Mouse (Mus musculus) hindbrain, embryonic 13.5 days (tissue): ENCODE measurements around the gene Nr5a2. TPM values are rescaled to one million over a fixed set of nuclear protein-coding genes. Genes with fewer than 3 reads are reported as not detected.

Source experiments
- ATAC-seq: fragments of 200-750 bp; cut with Nextera tagmentation; 2 replicates; pipeline ENCODE4 v1.8.0; 2017; ENCODE audit warnings: moderate TSS enrichment; ENCODE audit not compliant: low FRiP score
- H3K27ac ChIP-seq: fragments of 300-500 bp; sonication (generic); 2 replicates; pipeline ENCODE4 v1.5.1; 2015; ENCODE audit warnings: inconsistent platforms, mild to moderate bottlenecking, moderate library complexity
- H3K27me3 ChIP-seq: fragments of 300-500 bp; sonication (generic); 2 replicates; pipeline ENCODE4 v1.6.1; 2015; ENCODE audit warnings: mild to moderate bottlenecking, inconsistent platforms
- H3K36me3 ChIP-seq: fragments of 300-500 bp; sonication (generic); 2 replicates; pipeline ENCODE4 v1.6.1; 2015; ENCODE audit warnings: mild to moderate bottlenecking, inconsistent platforms
- H3K4me1 ChIP-seq: fragments of 300-500 bp; sonication (generic); replicated peaks from 2 replicates; pipeline ENCODE4 v1.6.1; 2015; ENCODE audit warnings: inconsistent platforms
- H3K4me2 ChIP-seq: fragments of 300-500 bp; sonication (generic); 2 replicates; pipeline ENCODE4 v1.6.1; 2015; ENCODE audit warnings: inconsistent platforms, mild to moderate bottlenecking, moderate library complexity
- H3K4me3 ChIP-seq: fragments of 300-500 bp; sonication (generic); 2 replicates; pipeline ENCODE4 v1.5.1; 2015; ENCODE audit warnings: mild to moderate bottlenecking, inconsistent platforms
- H3K9ac ChIP-seq: fragments of 300-500 bp; sonication (generic); 2 replicates; pipeline ENCODE4 v1.6.1; 2015; ENCODE audit warnings: mild to moderate bottlenecking, inconsistent platforms
- H3K9me3 ChIP-seq: fragments of 300-500 bp; sonication (generic); 2 replicates; pipeline ENCODE4 v1.6.1; 2016; ENCODE audit warnings: inconsistent platforms
- WGBS: fragments of 180-500 bp; shearing (Covaris S2); methylation state at CpG from one replicate; pipeline ENCODE4 v1.1.7; 2015; 5-methylcytosine and 5-hydroxymethylcytosine counted together
- polyA plus RNA-seq: library from polyadenylated mRNA; unstranded; fragments of >200 nt; fragmentation: Nextera tagmentation; extraction: Ambion mirVana; gene quantifications from 2 replicates; pipeline ENCODE4 v1.2.1, GENCODE M21; 2015

Gene Nr5a2
- polyA plus RNA-seq, 1 experiment from 2014 or later: 0.64 TPM

DNA sequence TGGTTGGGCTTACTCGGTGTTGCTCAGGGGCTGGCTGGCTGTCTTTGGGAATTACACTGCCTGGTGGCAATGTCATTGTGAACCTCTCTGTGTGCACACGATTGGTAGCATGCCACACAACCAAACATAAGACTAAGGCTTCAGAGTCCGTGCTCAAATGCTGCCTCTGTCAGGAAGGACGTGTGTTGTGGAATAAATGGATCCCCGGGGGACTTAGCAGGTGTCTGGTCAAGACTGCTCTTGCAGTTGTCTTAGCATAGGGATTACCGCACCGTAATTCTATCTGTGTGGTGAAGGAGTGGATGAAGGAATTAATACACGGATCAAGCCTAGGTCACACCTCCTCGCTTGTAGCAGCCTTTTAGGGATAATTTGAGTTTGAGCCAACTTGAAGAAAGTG lies 32.8 kb downstream of the Nr5a2 start:
- H3K27me3 ChIP-seq: 0 out of 2 replicates have a peak, but pooled peaks cover 4% of the 10 kb centered on the region
- ATAC-seq: no peak
- no peak overlapping the region for H3K4me3 ChIP-seq
- H3K4me2 ChIP-seq: no peak overlapping the region
- H3K36me3 ChIP-seq: no peaks in the 10 kb centered on the region
- WGBS: 67% methylated on average over 9 of the region's 9 CpGs
- H3K9ac ChIP-seq: no peak overlapping the region
- H3K9me3 ChIP-seq: no peaks in the 10 kb centered on the region
- no peaks in the 10 kb centered on the region for H3K4me1 ChIP-seq
- no peak overlapping the region for H3K27ac ChIP-seq

DNA sequence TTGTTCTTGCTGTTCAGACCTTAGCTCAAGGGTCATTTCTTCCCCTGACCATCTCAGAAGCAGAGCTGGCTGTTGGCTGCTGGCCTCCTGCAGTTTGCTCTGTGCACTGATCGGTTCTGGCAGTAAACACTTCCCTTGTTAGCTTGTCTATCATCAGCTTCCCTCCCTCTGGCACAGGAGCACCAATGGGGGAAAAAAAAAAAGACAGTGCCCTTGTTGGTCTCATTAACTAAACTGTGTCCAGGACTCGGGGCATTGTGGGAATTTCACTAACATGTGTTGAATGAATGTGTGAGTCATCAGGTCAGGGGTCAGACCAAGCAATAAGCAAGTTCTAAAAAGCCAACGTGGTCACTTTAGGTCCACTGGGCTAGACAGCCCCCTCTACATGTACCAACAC lies 34.2 kb downstream of the Nr5a2 start:
- 10% methylated on average over 3 of the region's 3 CpGs for WGBS
- no peak overlapping the region for H3K4me3 ChIP-seq
- no peak for ATAC-seq

DNA sequence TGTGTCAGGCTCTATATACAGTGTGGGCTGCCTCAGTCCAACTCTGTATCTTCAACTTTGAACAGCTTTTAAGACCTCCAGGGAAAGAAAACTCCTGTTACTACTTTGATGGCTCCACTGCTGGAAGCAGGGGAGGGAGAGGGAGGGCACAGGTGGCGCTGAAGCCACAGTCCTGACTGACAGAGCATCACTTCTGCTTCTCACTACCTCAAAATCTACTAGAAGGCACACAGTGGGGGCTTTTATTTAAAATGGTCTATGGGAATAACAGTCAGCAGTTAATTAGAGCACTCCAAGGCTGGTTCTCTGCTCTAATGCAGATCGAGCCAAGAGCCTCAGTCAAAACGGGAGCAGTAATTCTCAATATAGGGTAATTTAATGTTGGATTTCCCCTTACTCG lies 40.2 kb downstream of the Nr5a2 start:
- Histone ChIP-seq H3K4me1 (no peaks in the 10 kb centered on the region), H3K9ac (no peak overlapping the region), H3K9me3 (no peaks in the 10 kb centered on the region), H3K27ac (no peak overlapping the region), H3K4me3 (no peak overlapping the region), H3K36me3 (no peaks in the 10 kb centered on the region), H3K4me2 (no peak overlapping the region), H3K27me3 (no peaks in the 10 kb centered on the region)
- no peak for ATAC-seq
- WGBS: 93% methylated on average over 4 of the region's 4 CpGs

More for the DNA sequence above, 34.2 kb downstream of the Nr5a2 start:
- Histone ChIP-seq H3K27ac (no peak overlapping the region), H3K36me3 (no peaks in the 10 kb centered on the region), H3K4me2 (no peak overlapping the region), H3K9ac (no peak overlapping the region), H3K9me3 (no peaks in the 10 kb centered on the region), H3K4me1 (no peaks in the 10 kb centered on the region), H3K27me3 (no peaks in the 10 kb centered on the region)

DNA sequence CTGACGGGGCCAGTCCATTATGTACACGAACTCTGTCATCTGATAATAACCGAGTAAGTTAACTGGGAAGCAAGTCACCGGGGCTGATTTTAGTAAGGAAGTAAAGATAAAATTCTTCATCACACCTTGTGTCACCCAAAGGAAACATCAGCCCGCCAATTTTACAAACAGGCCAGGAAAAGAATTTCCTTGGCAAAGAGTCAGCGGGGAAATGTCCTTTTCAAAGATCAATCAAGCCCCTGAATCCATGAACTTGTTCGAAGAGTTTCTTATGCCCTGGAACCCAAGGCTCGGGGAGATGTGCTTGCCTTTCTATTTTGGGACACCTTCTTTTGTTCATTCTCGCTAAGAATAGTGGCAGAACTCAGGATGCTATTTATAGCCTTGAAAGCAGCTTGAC lies 41.5 kb downstream of the Nr5a2 start:
- H3K4me3 ChIP-seq: no peak overlapping the region
- H3K27ac ChIP-seq: no peak overlapping the region
- no peaks in the 10 kb centered on the region for H3K9me3 ChIP-seq
- H3K36me3 ChIP-seq: no peaks in the 10 kb centered on the region
- no peaks in the 10 kb centered on the region for H3K4me1 ChIP-seq
- no peak for ATAC-seq
- H3K4me2 ChIP-seq: no peak overlapping the region
- peaks cover 3% of the 10 kb centered on the region; the same call in 1 of the 2 replicates for H3K27me3 ChIP-seq
- WGBS: 74% methylated on average over 9 of the region's 9 CpGs
- H3K9ac ChIP-seq: no peak overlapping the region

DNA sequence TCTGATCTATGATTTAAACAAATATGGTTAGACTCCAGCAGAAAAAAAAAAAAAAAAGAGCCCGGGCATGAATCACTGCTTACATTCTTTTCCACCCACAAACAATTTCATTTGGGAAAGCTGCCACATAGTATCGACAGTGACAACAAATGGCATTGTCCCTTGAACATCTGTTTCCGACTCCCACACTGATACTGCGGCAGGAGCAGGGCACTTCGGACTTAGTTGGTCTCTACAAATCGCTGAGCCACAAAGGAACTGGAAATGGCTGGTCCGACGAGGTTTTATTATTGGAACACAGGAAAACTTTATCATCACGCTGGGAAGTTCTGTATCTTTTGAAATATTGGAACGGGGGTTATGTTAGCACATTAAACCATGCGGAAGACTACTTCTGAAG lies 44.8 kb downstream of the Nr5a2 start:
- Histone ChIP-seq H3K9ac (no peak overlapping the region), H3K4me2 (no peak overlapping the region), H3K4me1 (no peaks in the 10 kb centered on the region), H3K27me3 (peaks cover 7% of the 10 kb centered on the region; the same call in 1 of the 2 replicates), H3K36me3 (no peaks in the 10 kb centered on the region), H3K27ac (no peak overlapping the region), H3K4me3 (no peak overlapping the region), H3K9me3 (no peaks in the 10 kb centered on the region)
- ATAC-seq: no peak
- WGBS: 50% methylated on average over 11 of the region's 11 CpGs

DNA sequence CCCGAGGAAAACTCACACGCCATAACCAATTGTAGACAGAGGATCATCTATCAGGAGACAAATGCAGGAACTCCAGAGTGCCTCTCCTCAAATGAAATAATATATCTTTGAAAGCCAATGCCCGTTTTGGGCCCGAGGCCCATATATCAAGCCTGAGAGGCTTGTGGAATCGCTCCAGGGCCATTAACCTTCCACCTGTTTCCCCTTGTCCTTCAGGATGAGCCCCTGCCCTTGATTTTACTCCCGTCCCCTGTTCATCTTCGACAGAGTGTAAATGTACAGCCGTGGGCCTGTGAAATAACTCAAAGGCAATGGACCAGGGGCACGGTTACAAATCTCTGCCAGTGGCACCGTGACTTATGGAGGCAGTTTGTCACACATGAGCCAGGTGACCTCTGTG lies 48.3 kb downstream of the Nr5a2 start:
- Histone ChIP-seq H3K9ac (no peak overlapping the region), H3K4me1 (no peaks in the 10 kb centered on the region; the same call in 1 of the 2 replicates), H3K4me3 (no peak overlapping the region), H3K4me2 (no peak overlapping the region), H3K36me3 (no peaks in the 10 kb centered on the region), H3K9me3 (no peaks in the 10 kb centered on the region), H3K27ac (no peak overlapping the region), H3K27me3 (peaks cover 7% of the 10 kb centered on the region; the same call in 1 of the 2 replicates)
- 78% methylated on average over 10 of the region's 10 CpGs for WGBS
- ATAC-seq: no peak

DNA sequence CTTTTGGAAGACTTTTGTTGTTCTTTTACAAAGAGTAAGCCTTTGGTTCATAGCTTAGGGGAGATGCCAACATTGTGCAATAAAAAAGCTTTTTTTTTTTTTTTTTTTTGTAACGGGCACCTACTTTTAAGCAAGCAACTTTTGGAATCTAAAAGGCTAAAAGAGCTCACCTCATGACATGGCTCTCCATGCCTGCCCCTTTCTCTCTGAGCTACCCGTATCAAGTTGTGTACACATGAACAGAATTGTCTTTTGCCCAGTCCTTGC lies 48.7 kb downstream of the Nr5a2 start:
- Histone ChIP-seq H3K27ac (no peak overlapping the region), H3K4me1 (no peaks in the 10 kb centered on the region; the same call in 1 of the 2 replicates), H3K4me2 (no peak overlapping the region), H3K36me3 (no peaks in the 10 kb centered on the region), H3K27me3 (peaks cover 7% of the 10 kb centered on the region; the same call in 1 of the 2 replicates), H3K9me3 (no peaks in the 10 kb centered on the region), H3K4me3 (no peak overlapping the region), H3K9ac (no peak overlapping the region)
- WGBS: 88% methylated on average over 2 of the region's 2 CpGs
- no peak for ATAC-seq

DNA sequence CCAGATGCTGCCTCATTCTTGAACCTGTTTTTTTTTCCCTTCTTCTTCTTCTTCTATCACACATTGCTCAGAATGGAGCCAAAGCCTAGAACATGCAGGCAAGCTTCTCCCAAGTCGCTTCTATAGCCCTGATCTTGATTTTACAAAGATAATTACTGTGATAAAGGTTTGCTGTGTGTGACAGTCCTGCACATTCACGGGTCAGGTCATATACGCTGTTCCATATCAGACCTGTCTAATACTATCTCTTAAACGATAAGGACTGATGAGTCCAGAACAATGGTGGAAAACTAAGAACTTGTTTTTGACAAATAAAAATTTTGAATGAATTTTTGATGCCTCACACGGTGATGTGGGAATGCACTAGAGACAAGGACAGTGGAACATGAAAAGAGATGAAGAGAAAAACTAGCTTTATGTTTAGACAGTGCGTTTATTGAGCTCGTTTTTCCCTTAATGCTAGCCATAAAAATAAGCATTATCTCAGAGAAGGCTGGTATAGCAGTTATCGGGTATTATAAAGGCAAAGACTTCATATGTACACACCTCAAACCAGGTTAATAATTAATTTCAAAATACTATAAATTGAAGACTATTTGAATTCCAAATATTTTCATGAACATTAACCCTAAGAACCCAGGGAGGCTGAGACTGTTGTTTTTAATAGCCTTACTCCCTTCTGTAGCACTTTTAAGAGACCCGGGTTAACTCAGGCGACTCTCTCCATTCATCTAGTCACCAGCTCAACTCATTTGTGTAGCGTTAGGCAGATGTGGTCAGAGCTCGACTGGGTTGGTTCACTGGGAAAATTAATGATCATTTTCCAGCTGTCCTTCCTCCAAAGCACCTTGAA lies 49.3 kb downstream of the Nr5a2 start:
- Histone ChIP-seq H3K27me3 (peaks cover 7% of the 10 kb centered on the region; the same call in 1 of the 2 replicates), H3K9ac (no peak overlapping the region), H3K36me3 (no peaks in the 10 kb centered on the region), H3K9me3 (no peaks in the 10 kb centered on the region), H3K4me2 (no peak overlapping the region), H3K4me1 (no peaks in the 10 kb centered on the region; the same call in 1 of the 2 replicates), H3K4me3 (no peak overlapping the region), H3K27ac (no peak overlapping the region)
- WGBS: 85% methylated on average over 12 of the region's 12 CpGs
- no peak for ATAC-seq

DNA sequence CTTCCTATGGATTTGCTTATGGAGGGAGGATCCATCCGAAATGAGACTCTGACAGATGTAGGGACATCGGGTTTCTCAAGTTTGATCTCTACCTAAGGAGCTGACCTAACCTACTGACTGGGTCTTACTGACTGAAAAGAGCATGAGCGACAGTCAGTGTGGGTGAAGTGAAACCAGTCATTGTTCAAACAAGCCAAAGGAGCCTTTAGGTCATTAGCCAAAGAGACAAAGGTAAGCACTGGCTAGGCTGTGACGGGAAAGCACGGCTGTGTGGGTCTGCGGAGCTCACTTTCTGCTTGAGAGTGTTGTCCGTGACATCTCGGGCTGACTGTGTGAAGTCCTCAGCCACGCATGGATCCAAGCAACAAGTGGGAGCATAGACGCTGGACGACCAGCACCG lies 50.1 kb downstream of the Nr5a2 start:
- Histone ChIP-seq H3K27ac (no peak overlapping the region), H3K9ac (no peak overlapping the region), H3K4me1 (no peaks in the 10 kb centered on the region; the same call in 1 of the 2 replicates), H3K36me3 (no peaks in the 10 kb centered on the region), H3K9me3 (no peaks in the 10 kb centered on the region), H3K27me3 (peaks cover 7% of the 10 kb centered on the region; the same call in 1 of the 2 replicates), H3K4me2 (no peak overlapping the region), H3K4me3 (no peak overlapping the region)
- ATAC-seq: no peak
- 81% methylated on average over 12 of the region's 12 CpGs for WGBS

DNA sequence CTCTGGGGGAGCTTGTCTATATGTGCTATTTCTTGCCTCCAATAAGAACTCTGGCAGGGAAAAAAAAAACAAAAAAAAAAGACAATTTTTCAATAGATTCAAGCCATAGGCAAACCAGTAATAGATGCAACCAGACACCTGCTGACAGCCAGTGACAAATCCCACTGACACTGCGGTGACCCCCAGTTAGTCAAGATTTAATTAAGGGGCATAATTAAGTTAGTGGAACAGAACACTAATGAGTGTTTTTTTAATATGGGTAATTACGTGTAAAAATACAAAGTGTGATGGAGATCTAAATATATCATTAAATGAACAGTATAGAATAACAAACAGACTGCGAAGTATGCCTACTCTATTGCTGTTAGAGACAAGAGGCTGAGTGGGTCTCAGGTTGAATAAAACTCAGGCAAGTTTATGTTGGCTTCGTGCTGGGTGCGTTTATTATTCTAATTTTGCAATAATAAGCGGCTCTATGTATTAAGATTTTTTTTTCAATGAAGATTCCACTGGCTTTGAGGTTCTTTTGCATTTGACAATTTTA lies 50.7 kb downstream of the Nr5a2 start:
- ATAC-seq: no peak
- Histone ChIP-seq H3K4me1 (no peaks in the 10 kb centered on the region; the same call in 1 of the 2 replicates), H3K9me3 (no peaks in the 10 kb centered on the region), H3K4me3 (no peak overlapping the region), H3K4me2 (no peak overlapping the region), H3K27me3 (peaks cover 9% of the 10 kb centered on the region; the same call in 1 of the 2 replicates), H3K36me3 (no peaks in the 10 kb centered on the region), H3K9ac (no peak overlapping the region), H3K27ac (no peak overlapping the region)
- 72% methylated on average over 6 of the region's 6 CpGs for WGBS

DNA sequence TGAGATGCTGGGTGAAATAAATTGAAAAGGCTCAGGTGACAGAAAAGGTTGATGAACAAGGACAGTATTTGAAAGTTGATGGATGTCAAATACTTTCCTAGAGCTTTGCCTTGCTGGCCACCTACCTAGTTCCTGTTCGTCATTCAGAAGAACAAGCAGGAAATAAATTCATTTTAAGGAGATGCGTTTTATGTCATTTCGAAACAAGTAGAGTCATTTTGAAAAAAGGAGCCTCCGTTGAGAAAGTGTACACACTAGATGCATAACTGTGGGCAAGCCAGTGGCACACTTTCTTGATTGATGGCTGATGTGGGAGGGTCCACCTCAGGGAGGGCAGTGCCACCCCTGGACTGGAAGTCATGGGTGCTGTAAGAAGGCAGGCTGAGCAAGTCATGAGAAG lies 62.1 kb downstream of the Nr5a2 start:
- H3K4me2 ChIP-seq: no peak overlapping the region
- H3K27me3 ChIP-seq: 0 out of 2 replicates have a peak, but pooled peaks cover under 1% of the 10 kb centered on the region
- no peaks in the 10 kb centered on the region for H3K36me3 ChIP-seq
- H3K9ac ChIP-seq: no peak overlapping the region
- 91% methylated on average over 4 of the region's 4 CpGs for WGBS
- no peaks in the 10 kb centered on the region for H3K9me3 ChIP-seq
- no peak overlapping the region for H3K4me3 ChIP-seq
- no peak overlapping the region for H3K27ac ChIP-seq
- ATAC-seq: no peak
- no peaks in the 10 kb centered on the region for H3K4me1 ChIP-seq

DNA sequence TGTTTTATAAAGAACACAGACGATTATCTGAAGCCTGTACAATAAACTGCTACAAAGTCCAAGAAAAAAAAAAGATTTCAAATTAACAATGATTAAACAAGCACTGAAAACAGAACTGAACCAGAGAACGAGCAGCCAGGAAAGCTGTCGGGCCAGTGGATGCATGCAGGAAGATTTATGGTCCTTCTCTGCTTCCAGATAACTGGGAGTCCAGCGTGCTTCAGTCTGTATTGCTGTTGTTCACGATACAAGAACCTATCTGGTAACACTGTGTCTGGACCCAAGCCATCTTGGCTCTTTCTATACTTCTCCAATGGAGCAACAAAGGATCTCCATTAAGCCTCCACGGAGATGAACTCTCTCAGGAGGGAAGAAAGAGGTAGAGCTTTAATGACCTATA lies 63.9 kb downstream of the Nr5a2 start:
- Histone ChIP-seq H3K4me2 (no peak overlapping the region), H3K36me3 (no peaks in the 10 kb centered on the region), H3K4me3 (no peak overlapping the region), H3K4me1 (no peaks in the 10 kb centered on the region), H3K27ac (no peak overlapping the region), H3K9me3 (no peaks in the 10 kb centered on the region), H3K27me3 (no peaks in the 10 kb centered on the region), H3K9ac (no peak overlapping the region)
- ATAC-seq: no peak
- 72% methylated on average over 6 of the region's 6 CpGs for WGBS

DNA sequence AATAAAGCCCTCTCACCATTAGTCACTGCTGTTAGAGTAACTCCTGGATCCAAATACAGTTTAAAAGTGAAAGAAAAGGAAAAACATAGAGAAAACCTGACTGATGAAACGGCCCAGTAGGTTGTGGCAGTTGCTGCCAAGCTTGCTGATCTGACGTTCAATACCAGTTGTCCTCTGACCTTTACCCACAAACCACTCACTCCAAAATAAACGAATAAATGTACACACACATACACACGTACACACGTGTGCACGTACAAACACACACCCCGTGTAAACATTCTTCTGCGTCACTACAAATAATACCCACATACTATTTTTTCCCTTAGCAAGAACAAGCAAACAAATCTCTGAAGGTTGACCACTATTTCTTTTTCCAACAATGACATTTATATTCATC lies 64.4 kb downstream of the Nr5a2 start:
- H3K9ac ChIP-seq: no peak overlapping the region
- no peaks in the 10 kb centered on the region for H3K9me3 ChIP-seq
- H3K36me3 ChIP-seq: no peaks in the 10 kb centered on the region
- no peaks in the 10 kb centered on the region for H3K4me1 ChIP-seq
- H3K4me2 ChIP-seq: no peak overlapping the region
- ATAC-seq: no peak
- WGBS: 91% methylated on average over 8 of the region's 8 CpGs
- no peak overlapping the region for H3K4me3 ChIP-seq
- H3K27me3 ChIP-seq: no peaks in the 10 kb centered on the region
- no peak overlapping the region for H3K27ac ChIP-seq
